Mouse (Mus musculus) adipocyte (in vitro differentiated cells): ENCODE results near the gene Ybx2.

ENCODE experiments used
- DNase-seq: peaks from one replicate; pipeline ENCODE4 v3.0.0-alpha.2; 2016; ENCODE audit warnings: low spot score

The Ybx2 gene

GRCm38 (mm10) chr11:69964650-69965270 is 29.2 kb downstream of the Ybx2 start, which contains the start of gene Cldn7:
Cldn7 (plus strand) TSS chr11:69964779.
- DNase-seq = no peak

GRCm38 (mm10) chr11:69965271-69966005 is 29.8 kb downstream of the Ybx2 start:
- no peak for DNase-seq

GRCm38 (mm10) chr11:69966006-69966859 is 30.6 kb downstream of the Ybx2 start:
- DNase-seq = no peak

GRCm38 (mm10) chr11:69966860-69967517 is 31.4 kb downstream of the Ybx2 start:
- no peak for DNase-seq

GRCm38 (mm10) chr11:69968793-69969192 is 33.2 kb downstream of the Ybx2 start:
- no peak for DNase-seq

- no peak for DNase-seq
Measured at GRCm38 (mm10) chr11:69970222-69970621, 34.6 kb downstream of the Ybx2 start.

- no peak for DNase-seq
Measured at GRCm38 (mm10) chr11:69970775-69971174, 35.2 kb downstream of the Ybx2 start.

GRCm38 (mm10) chr11:69974907-69975306 is 39.3 kb downstream of the Ybx2 start:
- no peak for DNase-seq

- DNase-seq = no peak
Measured at GRCm38 (mm10) chr11:69976271-69976670, 40.7 kb downstream of the Ybx2 start.

- DNase-seq = no peak
Measured at GRCm38 (mm10) chr11:69979827-69980195, 44.2 kb downstream of the Ybx2 start.

- DNase-seq = peak; percentile 99
Measured at GRCm38 (mm10) chr11:69980196-69981140, 44.9 kb downstream of the Ybx2 start.

- DNase-seq = no peak
Measured at GRCm38 (mm10) chr11:69981141-69981762, 45.7 kb downstream of the Ybx2 start, which contains the start of gene Ctdnep1. Ctdnep1 (plus strand) TSS chr11:69981156.

GRCm38 (mm10) chr11:69982225-69982624 is 46.6 kb downstream of the Ybx2 start, which contains the start of gene Elp5:
Elp5 (minus strand) TSS chr11:69982517.
- no peak for DNase-seq

- peak; percentile 49 for DNase-seq
Measured at GRCm38 (mm10) chr11:69982877-69983276, 47.3 kb downstream of the Ybx2 start.

- DNase-seq = no peak
Measured at GRCm38 (mm10) chr11:69983377-69983776, 47.8 kb downstream of the Ybx2 start.

GRCm38 (mm10) chr11:69984431-69984830 is 48.8 kb downstream of the Ybx2 start:
- no peak for DNase-seq

- DNase-seq = no peak
Measured at GRCm38 (mm10) chr11:69989949-69990348, 54.4 kb downstream of the Ybx2 start.
